Mouse (Mus musculus) adipocyte (in vitro differentiated cells): ENCODE measurements around the gene Olfr157.
"Not testable (repeated sequence)": the region's sequence is repeated elsewhere in the genome, so short reads cannot be mapped to it uniquely, and the experiment has no call there.

ENCODE experiments used
- DNase-seq: peaks from one replicate; pipeline ENCODE4 v3.0.0-alpha.2; 2016; ENCODE audit warnings: low spot score

Gene Olfr157

GRCm38 (mm10) chr4:43795844-43796243, 44.2 kb downstream of the Olfr157 start:
- DNase-seq = not testable (repeated sequence)

GRCm38 (mm10) chr4:43795296-43795695, 44.7 kb downstream of the Olfr157 start:
- DNase-seq = no peak
